Mouse (Mus musculus) c-Kit-positive CD71-positive TER-119-negative erythroid progenitor cells, embryonic 14.5 days (primary cell): ENCODE measurements at regions not wholly inside any gene's neighbourhood (a gene's known extent, or its start where the extent isn't known, plus 50 kb on each side); places are given as distances from the start of the nearest gene placed in this dataset.
A peak's percentile ranks its signal among the peaks of the same experiment; 100 is the strongest.

Experiments
- DNase-seq: peaks from one replicate; pipeline ENCODE4 v3.0.0-alpha.2; 2013; ENCODE audit warnings: low read depth

DNA sequence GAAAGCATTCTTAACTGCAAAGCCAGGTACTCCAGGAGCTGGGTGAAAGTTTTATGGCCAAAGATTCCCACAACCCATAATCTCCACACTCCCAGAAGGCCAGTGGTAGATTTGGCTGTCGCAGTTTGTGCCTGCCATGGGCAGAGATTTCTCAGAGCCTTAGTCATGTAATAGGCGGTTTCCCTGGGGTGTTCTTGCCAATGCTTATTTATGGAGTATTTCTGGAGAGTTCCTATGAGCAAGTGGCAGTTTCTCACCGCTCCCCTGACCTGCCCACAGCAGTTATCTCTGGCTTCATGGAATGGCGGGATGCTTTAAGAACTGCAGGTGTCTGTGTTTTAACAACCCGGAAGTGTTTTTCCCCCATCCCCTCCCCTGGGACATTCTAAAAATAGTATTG, 179.8 kb downstream of the 4933412E24Rik start:
- DNase-seq, result no peak

DNA sequence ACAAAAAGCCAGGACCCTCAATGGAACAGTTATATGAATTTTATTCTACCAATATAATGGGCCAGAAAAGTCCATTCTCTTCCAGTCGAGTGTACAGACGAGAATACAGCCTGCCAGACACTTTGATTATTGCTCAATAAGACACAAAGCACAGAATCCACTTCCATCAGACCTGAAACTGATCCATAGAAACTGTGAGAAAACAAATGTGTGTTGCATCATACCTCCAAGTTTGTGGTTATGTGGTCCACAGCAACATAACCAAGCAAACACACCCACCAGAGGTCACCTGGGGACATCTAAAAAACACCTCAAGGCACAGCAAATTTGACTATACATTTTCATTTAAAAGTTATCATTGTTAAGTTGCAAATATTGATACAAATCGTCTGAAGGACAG, 183.2 kb downstream of the 4933412E24Rik start:
- no peak for DNase-seq

DNA sequence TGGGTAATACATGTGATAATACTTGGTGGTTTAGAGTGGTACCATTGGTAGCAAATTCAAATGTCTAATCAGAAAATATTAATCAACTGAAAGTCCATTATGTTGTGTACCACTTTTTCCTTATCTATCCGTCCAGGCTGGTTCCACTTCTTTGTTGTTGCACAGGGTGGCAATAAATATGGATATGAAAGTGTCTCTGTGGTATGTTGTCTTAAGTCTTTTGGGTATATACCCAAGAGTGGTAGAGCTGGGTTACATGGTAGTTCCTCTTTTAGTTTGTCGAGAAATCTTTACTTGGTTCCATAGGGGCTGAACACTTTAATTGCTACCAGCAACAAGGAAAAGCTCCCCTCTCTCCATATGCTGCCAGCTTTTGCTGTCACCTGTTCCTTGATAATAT, 184.9 kb downstream of the 4933412E24Rik start:
- no peak for DNase-seq

DNA sequence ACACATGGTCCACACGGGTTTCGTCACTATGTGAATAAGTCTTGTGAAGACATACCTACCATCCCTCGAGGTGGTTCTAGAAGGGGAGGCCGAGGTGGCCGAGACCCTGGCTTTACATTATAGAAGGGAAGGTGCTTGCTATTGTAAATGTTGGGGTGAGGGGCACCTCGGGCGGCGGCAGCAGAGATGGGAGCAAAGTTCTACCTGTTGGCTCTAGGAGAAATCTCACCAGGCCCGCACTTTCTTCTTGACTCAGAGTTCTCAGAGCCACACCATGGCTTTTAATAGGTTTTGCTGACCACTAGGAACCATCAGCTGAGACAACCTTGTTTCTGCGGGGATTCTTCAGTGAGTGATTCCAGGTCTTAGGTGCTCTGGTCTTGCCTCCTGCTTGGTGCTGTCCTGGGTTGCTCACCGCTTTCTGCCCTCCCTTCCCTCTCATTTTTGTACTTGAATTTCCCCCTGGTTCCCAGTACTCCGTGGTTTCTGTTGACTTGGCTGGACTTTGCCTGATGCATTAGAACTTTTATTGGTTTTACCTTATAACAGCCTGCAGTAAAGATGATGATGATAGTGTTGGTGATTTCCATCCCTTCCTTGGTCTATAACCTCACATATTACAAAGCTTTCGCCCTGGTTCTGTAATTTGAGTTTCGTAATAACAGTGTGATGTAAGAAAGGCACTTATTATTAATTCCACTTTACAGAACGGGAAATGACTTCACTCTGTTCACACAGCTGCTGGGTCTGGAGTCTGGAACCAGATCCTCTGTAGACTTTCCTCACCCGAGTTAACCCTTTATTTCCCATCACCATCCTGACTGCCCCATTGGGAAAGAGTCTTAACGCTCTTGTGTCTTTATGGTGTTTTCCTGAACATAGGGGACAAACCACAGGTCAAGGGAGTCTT, 185.6 kb downstream of the 4933412E24Rik start:
- DNase-seq, result no peak

DNA sequence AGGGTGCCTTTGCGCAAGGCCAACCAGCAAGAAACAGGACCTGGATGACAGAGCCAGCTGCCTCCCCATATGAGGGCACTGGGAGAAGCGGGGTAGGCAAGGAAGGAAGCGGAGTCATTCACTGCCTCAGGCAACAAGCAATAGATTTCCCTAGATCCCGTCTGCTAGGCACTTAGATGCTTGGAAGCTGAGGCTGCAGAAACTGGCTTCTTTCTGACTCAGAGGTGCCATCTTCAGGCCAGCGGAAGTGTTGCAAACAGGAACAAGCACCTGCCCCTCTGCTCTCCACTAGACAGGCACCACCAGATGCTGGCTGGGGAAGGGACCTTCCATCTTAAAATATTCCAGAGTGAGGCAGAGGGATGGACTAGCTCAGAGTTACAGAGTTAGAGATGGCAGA, 188.0 kb downstream of the 4933412E24Rik start:
- peak; percentile 9 for DNase-seq

DNA sequence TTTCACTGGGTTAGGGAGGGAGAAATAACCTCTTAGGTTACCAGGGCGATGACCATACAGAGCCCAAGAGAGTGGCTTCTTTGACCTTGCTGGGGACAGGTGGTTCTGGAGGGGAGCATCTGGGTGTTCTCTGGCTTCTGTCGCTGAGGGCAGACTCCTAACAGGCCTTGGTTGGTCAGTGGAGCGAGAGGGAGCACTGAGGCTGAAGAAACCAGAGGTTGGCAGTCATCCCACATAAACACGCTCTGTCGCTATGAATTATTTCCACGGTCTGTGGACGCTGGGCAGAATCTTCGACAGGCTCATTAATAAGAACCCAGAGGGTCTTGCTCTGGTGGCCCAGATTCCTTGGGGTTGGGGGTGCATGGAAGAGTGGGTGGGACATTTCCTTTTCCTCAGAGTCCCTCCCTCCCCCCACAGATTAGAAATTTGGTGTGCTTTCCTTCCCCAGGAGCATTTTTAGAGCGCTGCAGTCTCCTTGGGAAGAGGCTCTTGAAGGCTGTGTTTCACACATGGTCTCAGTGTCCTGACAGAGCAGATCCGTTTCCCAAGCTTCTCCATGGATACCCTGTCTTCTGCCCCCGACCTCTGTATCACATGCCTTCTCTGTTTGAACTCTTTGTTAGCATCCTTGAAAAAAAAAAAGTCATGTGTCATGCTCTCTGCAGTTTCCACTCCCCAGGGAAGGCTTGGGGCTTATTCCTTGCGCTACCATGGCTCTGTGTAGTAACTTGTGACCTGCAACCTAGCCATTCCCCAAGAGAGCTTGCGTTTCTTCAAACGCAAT, 190.1 kb downstream of the 4933412E24Rik start:
- DNase-seq, result no peak

DNA sequence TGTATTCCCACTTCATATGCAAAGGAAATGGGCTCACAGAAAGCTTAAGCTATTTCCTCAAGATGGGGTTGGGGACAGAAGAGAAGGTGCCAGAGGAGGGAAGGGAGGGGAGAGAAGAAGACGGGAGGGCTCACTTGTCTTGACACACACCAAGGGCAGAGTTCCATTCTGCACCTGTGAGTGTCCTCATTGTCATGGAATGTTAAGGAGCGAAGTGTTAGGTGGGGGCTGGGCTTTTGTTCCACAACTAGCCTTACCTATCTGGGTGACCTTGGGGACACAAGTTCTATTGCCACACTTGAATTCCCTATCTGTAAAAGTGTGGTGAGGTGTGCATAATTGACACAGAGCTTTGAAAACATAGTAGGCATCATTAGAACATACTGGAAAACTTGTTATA, 192.5 kb downstream of the 4933412E24Rik start:
- DNase-seq, result no peak

DNA sequence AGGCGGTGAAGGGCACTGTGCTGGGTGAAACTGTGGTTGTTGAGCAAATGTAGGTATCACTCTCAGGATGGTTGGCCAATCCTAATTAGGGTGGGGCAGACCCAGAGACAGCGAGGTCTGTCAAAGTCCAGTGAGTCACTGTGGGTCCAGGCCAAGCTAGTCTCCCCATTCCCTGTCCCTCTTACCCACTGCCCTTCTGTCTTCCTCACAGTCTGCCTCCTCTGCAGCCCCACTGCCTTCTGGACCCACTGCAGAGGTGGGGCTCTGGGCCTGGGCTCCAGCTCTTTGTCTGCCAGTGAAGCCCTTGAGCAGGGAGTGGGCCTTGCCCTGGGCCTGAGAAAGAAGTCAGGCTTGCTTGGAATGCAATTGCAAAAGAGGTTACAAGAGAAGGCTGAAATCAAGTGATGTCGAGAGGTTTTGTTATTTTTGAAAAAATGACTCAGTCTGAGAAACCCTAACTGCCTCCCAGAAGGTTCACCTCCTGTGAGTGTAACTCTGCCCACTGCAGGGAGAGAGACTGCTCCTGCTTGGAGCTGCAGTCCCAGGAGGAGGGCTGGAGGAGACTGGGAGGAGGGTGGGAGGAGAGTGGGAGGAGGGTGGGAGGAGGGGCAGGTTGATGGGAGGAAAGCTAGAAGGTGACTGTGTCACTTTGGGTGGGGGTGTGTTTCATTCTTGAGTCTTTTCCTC, 193.3 kb downstream of the 4933412E24Rik start:
- no peak for DNase-seq

DNA sequence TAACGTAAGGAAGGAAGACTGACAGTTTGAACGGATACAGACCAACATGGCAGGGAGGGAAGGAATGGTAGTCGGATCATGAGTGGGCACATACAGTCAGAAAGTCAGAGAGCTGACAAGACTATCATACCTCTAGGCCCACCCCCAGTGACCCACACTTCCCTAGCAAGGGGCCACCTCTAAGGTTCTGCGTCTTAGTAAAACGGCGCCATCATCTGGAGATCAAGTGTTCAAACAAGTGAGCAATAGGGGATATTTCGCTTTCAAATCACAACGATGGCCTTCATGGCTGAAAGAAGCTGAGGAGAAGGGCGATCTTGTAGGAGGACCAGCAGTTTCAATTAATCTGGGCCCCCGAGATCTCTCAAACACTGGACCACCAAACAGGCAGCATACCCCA, 196.1 kb downstream of the 4933412E24Rik start:
- DNase-seq, result no peak

DNA sequence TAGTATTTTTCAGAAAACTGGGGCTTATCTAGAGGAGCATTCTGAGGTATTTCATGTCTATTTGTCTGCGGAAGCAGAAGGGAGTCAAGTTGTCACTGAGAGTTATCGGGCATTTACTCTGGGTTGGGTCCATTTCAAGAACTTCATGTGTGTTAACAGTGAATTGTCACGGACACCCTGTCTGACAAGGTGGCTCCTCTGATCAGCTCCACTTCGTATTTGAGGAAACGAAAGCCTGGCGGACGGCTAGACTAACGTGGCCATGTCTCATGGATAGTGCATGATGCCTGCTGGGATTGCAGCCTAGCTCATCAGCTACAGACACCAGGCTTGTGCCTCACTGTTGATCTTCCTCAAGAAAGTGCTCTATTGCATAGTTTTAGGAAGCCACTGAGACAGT, 200.4 kb downstream of the 4933412E24Rik start:
- DNase-seq, result no peak

DNA sequence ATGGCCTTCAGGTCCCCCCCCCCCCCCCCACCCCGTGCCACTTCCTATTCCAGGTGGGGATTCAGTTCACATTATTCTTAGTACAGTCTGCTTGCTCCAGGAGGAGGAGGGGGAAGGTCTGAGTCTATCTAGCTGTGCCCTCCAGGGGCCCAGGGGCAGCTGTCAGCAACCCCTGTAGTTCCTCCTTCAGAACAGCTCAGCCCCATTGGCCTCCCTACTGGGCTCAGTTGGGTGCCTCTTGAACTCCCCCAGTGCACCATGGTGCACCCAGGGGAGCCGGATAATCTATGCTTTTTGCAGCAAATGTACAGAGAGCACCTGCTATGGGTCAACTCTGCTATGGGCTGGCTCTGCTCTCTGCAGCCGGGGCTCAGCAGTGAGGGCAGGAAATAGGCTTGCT, 204.8 kb downstream of the 4933412E24Rik start:
- DNase-seq, result no peak

DNA sequence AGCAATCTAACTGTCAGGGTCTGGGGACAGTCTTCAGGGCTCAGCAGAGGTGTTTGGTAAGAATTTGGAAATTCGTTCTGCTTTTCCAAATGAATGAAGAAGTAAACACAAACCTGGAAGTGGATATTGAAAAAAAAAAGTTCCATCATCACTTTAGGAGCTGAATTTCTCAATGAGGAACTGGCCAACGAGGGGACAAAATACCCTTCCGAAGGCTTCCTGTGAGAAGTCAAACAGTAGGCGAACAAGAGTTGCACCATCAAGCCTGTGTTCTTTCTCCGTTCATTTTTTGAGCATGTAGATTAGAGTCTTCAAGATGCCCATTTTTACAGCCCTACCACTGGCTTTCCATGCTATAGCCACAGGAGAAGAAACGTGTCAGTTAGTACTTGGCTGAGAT, 207.1 kb downstream of the 4933412E24Rik start:
- no peak for DNase-seq

DNA sequence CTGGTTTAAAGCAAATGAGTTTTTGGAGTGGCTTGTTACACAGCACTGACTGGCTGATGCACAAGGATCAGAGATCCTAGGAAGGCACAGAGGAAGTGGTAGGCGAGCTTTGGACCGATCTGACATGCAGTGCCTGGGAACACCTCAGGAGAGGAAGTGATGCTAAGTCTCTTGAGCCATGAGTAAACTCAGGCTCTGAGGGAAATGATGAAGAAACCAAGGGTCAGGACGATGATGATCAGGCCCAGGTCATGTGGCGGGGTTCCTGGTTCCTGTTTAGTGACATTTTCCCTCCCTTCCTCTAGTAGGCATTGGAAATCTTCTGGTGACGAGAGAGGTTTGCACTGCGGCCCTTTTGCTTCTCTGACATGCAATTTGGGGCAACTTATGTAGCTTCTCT, 208.7 kb downstream of the 4933412E24Rik start:
- no peak for DNase-seq

DNA sequence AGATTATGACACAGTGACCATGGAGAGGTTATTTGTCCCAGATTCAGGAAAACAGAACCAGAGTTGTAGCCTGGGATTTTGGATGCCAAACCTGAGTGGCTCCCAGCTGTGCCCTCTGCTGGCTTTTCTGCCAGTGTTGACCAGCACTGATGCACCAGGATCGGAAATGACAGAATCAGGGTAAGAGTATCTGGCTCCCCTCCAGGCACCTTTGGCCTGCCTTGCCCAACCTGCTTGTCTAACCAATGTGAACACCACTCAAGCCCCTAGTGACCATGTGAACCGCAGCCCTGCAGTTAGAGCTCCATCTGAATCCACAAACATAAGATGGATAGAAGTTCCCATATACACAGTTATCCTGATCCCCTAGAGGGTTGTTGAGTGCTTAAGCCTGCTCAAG, 210.6 kb downstream of the 4933412E24Rik start:
- no peak for DNase-seq

DNA sequence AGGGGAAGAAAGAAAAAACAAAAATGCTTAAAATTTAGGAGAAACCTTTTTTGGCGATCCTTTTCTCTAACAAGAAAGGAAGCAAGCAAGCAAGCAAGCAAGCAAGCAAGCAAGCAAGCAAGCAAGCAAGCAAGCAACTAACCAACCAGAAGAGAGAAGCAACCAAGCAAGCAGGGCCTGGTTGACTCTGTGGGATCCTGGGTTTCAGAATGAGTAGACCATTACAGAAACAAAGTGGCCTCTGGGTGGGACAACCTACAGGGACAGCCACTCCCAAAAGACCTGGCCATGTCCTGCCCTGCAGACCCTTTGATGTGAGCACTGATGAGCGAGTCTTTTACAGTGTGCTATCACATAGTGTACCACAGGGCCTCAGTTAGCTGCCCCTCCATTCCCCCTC, 211.6 kb downstream of the 4933412E24Rik start:
- no peak for DNase-seq

DNA sequence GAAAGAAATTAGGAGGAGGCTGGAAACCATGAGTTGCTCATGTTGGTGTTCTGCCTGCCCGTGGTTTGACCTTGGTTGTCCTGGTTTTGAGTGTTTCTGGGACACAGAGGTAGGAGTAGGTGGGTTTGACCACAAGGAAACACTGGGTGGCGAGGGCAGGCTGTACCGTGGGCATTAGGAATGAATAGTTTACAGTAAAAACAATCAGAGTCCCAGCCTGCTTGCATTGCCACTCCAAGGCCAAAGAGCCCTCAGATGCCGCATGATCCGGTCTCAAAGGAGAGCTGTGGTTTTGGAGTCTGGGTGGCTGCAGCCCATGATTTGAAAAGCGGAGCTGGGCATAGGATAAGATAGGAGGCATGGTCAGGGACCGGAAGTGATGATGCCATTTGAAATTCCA, 212.0 kb downstream of the 4933412E24Rik start:
- DNase-seq, result no peak

DNA sequence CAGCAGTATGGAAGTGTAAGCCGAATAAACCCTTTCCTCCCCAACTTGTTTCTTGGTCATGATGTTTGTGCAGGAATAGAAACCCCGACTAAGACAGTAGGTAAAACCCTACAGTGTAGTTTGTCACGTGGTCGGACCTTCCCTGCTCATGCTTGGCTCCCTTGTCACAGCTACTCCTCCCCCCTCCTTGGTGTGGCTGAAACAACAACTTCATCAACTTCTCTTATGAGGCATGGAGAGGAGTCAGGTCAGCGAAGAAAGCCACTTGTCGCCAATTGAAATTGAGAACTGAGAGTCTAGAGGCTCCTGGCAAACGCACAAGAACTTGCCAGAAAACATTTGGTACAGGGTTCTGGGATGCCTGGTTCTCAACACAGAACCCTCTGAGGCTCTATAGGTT, 214.1 kb downstream of the 4933412E24Rik start:
- DNase-seq, result no peak

DNA sequence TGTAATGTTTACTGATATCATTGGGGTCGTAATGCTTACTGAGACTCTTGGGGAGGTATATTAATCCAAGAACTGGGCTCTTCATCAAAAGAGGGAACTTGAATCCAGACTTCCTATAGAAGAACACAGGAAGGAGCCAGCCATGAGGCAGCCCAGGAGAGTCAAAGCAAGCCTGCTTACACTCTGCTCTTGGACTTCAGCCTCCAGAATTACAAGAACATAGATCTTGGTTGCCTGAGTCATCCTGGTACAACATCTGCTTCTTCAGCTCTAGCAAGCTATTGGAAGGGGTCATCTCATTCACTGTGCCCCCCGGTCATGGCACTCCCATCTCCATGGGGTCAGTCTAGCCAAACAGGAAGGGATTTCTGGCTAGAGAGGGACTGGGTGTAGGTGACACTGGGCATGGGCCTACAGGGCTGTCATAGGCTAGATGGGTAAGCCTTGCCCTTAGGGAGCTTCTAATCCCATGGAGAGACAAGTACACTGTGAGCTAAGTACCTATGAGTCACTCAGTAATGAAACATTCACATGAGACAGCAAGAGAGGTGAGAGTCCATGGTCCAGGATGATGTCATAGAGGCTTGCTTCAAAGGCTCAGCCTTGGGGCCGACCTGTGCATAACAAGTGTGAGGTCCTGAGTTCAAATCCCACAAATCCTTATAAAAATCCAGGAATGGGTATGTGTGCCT, 217.1 kb downstream of the 4933412E24Rik start:
- DNase-seq, result no peak

DNA sequence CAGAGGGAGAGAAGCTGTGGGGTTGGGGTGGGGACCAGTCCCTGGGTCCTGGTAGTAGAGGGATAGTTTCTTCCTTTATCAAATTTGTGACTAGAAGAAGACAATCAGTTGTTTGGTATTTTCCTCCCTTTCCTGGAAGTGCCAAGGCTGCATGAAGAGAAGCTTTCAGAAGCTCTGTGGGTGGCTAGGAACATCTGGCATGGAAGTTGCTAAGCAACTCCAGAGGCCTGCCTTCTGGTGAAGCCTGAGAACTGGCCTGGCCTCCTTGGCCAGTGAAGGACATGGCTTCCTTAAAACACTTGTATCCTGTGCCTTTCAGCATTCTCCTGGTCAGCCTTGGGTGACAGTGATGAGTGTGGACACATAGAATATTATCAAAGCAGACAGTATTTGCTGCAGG, 217.9 kb downstream of the 4933412E24Rik start:
- DNase-seq, result no peak

DNA sequence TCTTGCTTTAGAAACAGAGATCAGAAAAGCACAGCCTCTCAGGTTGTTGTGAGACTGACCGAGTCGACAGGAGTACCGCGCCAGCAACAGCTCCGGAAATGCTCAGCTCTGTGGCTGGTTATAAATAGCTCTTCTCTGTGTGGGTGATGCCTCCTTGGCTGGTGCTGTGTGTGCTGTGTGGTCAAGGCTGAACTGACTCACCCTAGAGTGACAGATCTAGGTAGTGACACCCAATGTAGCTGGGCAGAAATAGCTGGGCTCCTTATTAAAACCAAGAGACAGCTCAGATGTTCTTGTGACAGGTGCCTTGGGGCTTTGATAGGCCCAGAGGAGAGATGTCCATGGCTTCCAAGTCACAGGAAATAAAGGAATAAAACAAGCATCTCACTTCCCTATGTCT, 220.7 kb downstream of the 4933412E24Rik start:
- no peak for DNase-seq

DNA sequence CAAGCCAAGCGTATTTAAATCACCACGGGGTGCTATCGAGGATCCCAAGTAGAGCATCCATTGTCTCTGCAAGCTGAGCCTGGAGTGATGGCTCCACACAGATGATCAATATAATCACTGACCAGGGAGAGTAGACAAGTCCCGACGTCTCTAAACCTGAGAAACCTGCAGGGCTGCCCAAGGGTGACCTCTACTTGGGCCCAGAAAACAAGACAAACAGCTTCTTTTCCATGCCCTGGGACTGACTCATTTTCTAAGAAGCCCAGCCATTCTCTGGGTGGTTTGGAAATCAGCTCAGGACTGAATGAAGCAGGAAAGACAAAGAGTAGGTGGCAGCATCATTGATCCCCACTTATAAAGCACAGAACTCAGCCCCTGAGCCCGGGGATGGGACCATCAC, 221.5 kb downstream of the 4933412E24Rik start:
- DNase-seq, result no peak
